Mouse (Mus musculus) small intestine, adult 2 months (tissue): ENCODE results near the gene Rbm25.

Experiments used
- CTCF ChIP-seq: fragments of 200-500 bp; IDR thresholded peaks from 2 replicates; pipeline ENCODE4 v1.5.1; 2012; ENCODE audit warnings: low read depth, mild to moderate bottlenecking, control low read depth, inconsistent platforms, low read length, moderate library complexity, mixed read lengths; ENCODE audit not compliant: insufficient replicate concordance, insufficient read length; ENCODE audit errors: extremely low read depth
- POLR2A ChIP-seq: fragments of 200-500 bp; IDR thresholded peaks from 2 replicates; pipeline ENCODE4 v1.6.1; 2012; ENCODE audit warnings: low read depth, mild to moderate bottlenecking, control low read depth, inconsistent platforms, low read length, moderate library complexity

GRCm38 (mm10) chr12:83651414-83651813 is 20.4 kb downstream of the Rbm25 start:
- no peak for TF ChIP-seq CTCF
- no peak for TF ChIP-seq POLR2A
